Mouse (Mus musculus) limb, embryonic 12.5 days (tissue): ENCODE results near the gene Arl5a. TPM values are rescaled to one million over a fixed set of nuclear protein-coding genes. Genes with fewer than 3 reads are reported as not detected.

Experiments used
- ATAC-seq: fragments of 200-750 bp; cut with Nextera tagmentation; 2 replicates; pipeline ENCODE4 v1.8.0; 2017; ENCODE audit warnings: low read depth, moderate TSS enrichment; ENCODE audit not compliant: insufficient number of reproducible peaks, insufficient read depth, low FRiP score, low TSS enrichment
- H3K27ac ChIP-seq: fragments of 300-500 bp; sonication (generic); 2 replicates; pipeline ENCODE4 v1.5.1; 2016; ENCODE audit warnings: mild to moderate bottlenecking, moderate library complexity
- H3K27me3 ChIP-seq: fragments of 300-500 bp; sonication (generic); 2 replicates; pipeline ENCODE4 v1.6.1; 2016; ENCODE audit warnings: mild to moderate bottlenecking, moderate library complexity
- H3K36me3 ChIP-seq: fragments of 300-500 bp; sonication (generic); 2 replicates; pipeline ENCODE4 v1.6.1; 2016; ENCODE audit warnings: mild to moderate bottlenecking, moderate library complexity
- H3K4me1 ChIP-seq: fragments of 300-500 bp; sonication (generic); replicated peaks from 2 replicates; pipeline ENCODE4 v1.6.1; 2016
- H3K4me2 ChIP-seq: fragments of 300-500 bp; sonication (generic); 2 replicates; pipeline ENCODE4 v1.6.1; 2016; ENCODE audit warnings: mild to moderate bottlenecking, moderate library complexity
- H3K4me3 ChIP-seq: fragments of 300-500 bp; sonication (generic); replicated peaks from 2 replicates; pipeline ENCODE4 v1.5.1; 2016; ENCODE audit warnings: mild to moderate bottlenecking
- H3K9ac ChIP-seq: fragments of 300-500 bp; sonication (generic); replicated peaks from 2 replicates; pipeline ENCODE4 v1.6.1; 2016; ENCODE audit warnings: mild to moderate bottlenecking, moderate library complexity
- H3K9me3 ChIP-seq: fragments of 300-500 bp; sonication (generic); 2 replicates; pipeline ENCODE4 v1.6.1; 2016; ENCODE audit warnings: mild to moderate bottlenecking, moderate library complexity
- WGBS: fragments of 180-500 bp; shearing (Covaris S2); methylation state at CpG from one replicate; pipeline ENCODE4 v1.1.7; 2016; 5-methylcytosine and 5-hydroxymethylcytosine counted together
- polyA plus RNA-seq: library from polyadenylated mRNA; unstranded; fragments of >200 nt; fragmentation: Nextera tagmentation; extraction: Ambion mirVana; gene quantifications from 2 replicates; pipeline ENCODE4 v1.2.1, GENCODE M21; 2016

Gene Arl5a
- polyA plus RNA-seq, 1 experiment from 2014 or later: 62.9 TPM

GRCm38 (mm10) chr2:52358156-52358555, 66.5 kb downstream of the Arl5a start:
- no peak overlapping the region for H3K9ac ChIP-seq
- ATAC-seq: no peak
- H3K4me3 ChIP-seq: no peak overlapping the region
- H3K4me2 ChIP-seq: no peak overlapping the region
- no peaks in the 10 kb centered on the region for H3K36me3 ChIP-seq
- H3K4me1 ChIP-seq: no peaks in the 10 kb centered on the region
- H3K27ac ChIP-seq: no peak overlapping the region
- WGBS: 81% methylated on average over 5 of the region's 5 CpGs
- no peaks in the 10 kb centered on the region for H3K27me3 ChIP-seq
- H3K9me3 ChIP-seq: no peaks in the 10 kb centered on the region

GRCm38 (mm10) chr2:52351029-52351428, 73.7 kb downstream of the Arl5a start:
- no peaks in the 10 kb centered on the region for H3K4me1 ChIP-seq
- WGBS: 86% methylated on average over 1 of the region's 1 CpGs
- H3K4me2 ChIP-seq: no peak overlapping the region
- H3K4me3 ChIP-seq: no peak overlapping the region
- H3K9ac ChIP-seq: no peak overlapping the region
- H3K27me3 ChIP-seq: no peaks in the 10 kb centered on the region
- no peaks in the 10 kb centered on the region for H3K36me3 ChIP-seq
- no peak overlapping the region for H3K27ac ChIP-seq
- ATAC-seq: no peak
- H3K9me3 ChIP-seq: peaks cover 5% of the 10 kb centered on the region; the same call in 1 of the 2 replicates

Other genes with a start within 250 kb of the Arl5a start
- 43.4 and 46.7 TPM in 2 replicates for gene Neb, start 46.4 kb downstream of the Arl5a start, polyA plus RNA-seq